Mouse (Mus musculus) brain, embryonic 18.5 days (tissue): ENCODE results near the gene Lfng.

ENCODE experiments used
- DNase-seq: peaks from one replicate; pipeline ENCODE4 v3.0.0-alpha.2; 2012; ENCODE audit warnings: low read depth, low spot score

Gene Lfng

GRCm38 (mm10) chr5:140615321-140616109 is 8.4 kb downstream of the Lfng start:
- DNase-seq = no peak

GRCm38 (mm10) chr5:140616110-140616503 is 9.0 kb downstream of the Lfng start:
- no peak for DNase-seq

DNA sequence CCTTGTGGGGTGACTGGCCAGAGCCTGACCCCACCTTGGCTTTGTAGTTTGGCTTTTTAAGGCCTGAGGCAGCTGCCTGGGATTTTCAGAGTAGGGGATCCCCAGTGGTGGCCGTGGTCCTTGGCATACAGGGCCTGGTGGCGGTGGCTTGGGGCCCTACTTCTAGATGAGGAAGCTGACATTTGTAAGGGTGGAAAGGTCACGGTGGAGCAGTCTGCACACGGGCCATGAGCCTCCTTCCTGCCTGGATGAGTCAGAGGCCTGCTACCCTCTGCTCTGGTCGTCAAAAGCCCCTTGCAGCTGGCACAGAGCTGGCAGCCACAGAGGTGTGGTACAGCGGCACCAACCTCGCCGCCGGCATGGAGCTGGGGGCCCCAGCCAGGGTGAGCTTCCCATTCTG is 9.6 kb downstream of the Lfng start:
- no peak for DNase-seq

- no peak for DNase-seq
Measured at GRCm38 (mm10) chr5:140617714-140618113, 10.6 kb downstream of the Lfng start.

GRCm38 (mm10) chr5:140619151-140619771 is 12.1 kb downstream of the Lfng start:
- DNase-seq = no peak

DNA sequence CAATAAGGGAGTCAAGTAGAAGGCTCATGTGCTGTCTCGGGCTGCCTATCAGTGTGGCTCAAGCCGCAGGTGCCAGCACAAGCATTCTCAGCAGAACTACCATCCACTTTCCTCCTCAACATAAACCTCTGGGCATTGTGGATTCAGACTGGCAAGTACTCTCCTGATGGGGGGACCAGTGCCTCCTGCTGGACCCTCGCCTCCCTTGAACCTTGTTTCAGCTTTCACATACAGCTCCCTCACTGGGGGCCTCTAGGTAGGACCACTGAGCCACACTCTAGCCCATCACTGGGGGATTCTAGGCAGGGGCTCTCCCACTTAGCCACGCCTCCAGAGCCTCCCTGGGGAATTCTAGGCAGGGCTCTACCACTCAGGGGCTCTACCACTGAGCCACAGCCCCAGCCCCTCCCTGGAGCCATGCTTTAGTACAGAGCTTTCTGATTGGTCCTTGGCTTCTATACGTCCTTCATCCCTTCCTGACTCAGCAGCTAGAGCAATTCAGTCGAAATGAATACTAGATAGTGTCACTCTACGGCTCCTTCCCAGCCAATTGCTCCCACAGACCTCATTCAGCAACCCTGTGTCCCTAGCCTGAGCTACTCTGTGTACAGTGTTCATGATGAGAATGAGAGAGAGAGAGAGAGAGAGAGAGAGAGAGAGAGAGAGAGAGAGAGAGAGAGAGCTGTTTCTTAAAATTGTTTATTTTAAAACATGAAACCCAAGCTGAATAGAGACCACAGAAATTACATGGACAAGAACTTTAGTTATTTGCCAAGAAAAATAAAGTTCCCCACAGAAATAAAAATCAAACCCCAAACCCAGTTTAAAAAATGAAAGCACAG is 13.0 kb downstream of the Lfng start:
- DNase-seq = no peak

DNA sequence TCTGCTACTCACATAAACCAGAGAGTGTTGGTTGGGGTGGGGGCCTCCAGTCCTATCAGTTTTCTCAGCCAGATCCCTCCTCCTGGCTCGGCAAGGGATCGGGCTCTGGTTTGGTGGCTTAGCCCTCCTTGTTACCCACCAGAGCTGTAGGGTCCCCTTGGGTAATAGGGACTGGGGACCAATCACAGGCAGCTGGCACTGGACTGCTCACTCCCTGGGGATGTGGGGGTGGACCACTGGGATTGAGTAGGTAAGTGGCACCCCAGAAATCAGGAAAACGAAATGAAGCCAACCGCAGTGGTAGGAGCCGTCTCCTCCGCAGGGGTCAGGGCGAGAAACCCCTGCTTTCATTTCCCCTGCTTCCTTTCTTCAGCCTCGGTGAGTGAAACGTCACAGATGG is 14.0 kb downstream of the Lfng start:
- DNase-seq = no peak

DNA sequence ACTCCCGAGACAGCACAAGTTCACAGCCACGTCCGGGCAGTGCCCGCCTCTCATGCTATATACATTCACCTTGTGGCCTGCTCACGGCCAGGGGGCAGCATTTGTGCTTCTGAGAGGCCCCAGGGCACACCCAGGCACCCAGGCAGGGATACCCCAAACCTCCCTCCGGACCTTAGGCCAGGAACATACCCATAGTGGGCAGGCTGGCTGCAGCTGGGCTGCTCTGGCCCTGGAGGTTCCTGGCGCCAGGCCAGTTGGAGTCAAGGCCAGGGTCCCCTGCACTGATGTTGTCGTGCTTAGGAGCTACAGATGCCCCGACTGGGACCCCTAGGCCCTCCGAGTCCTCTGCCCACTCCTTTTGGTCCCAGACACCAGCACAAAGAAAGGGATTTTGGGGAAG is 14.4 kb downstream of the Lfng start:
- no peak for DNase-seq

DNA sequence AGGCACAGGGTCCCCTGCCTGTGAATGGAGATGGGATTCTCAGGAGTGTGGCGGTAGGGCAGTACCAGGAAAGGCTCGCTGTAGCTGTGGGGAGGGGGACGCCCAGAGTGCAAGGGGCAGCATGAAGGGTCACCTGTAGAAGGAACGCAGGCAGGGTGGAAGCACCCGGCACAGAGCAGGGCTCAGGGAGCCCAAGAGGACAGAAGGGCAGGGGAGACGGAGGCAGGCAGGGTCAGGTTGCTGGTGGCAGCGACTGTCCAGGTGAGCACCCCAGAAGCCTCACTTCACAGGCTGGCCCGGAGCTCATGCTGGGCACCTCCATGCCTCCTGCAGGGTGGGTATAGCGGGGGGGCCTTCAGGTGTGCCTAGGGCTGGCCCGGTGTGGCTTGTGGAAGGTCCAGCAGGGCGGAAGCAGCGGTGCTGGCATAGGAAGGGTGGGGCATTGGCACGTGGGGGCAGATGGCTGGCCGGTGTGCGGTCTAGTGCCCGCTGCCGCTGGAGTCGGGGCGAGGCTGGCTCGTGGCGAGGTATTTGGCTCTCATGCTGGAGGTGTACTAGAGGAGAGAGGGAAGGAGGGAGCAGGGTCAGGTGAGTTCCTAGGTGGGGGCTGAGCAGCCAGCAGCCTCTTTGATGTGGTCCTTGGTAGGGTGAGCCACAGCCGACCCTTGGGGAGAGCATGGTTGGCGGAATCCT is 16.0 kb downstream of the Lfng start:
- no peak for DNase-seq

DNA sequence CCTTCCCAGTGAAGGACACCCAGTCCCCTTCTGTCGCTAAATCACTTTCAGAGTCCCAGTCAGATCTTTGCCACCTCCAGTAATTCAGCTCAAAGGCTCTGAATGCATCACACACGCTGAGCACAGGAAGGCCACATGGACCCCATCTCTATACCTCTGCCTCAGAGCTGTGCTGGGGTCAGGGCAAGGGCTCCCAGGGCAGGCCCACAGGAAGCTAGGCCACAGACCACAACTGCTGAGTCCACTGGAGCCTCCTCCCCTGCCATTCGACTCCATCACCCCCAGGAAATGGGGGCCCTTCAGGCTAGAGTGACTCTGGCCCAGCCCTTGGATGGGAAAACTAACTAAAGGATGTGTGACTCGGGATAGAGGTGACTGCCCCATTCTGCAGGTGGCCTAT is 16.7 kb downstream of the Lfng start:
- DNase-seq = no peak

- DNase-seq = no peak
Measured at GRCm38 (mm10) chr5:140624238-140624637, 17.1 kb downstream of the Lfng start.

- DNase-seq = no peak
Measured at GRCm38 (mm10) chr5:140624961-140625360, 17.8 kb downstream of the Lfng start.

GRCm38 (mm10) chr5:140627580-140627979 is 20.5 kb downstream of the Lfng start:
- no peak for DNase-seq

GRCm38 (mm10) chr5:140628995-140629394 is 21.9 kb downstream of the Lfng start:
- DNase-seq = no peak

DNA sequence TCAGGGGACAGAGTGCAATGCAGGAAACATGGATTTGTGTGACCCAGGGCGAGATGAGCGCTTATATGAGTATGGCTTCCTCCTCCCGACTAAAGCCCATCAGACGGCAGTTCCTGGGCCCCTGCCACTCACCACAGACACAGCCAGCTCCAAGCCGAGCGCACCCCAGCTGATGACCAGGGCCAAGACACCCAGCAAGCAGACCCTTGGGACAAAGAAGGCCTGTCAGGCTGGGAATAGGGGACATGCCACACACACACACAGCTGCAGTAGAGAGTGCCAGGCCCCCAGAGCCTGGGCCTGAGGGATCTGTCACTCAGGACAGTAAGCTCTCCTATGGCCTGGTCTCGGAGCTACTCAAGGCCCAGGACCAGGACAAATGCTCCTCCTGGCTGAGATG is 26.3 kb downstream of the Lfng start:
- DNase-seq = no peak

- no peak for DNase-seq
Measured at GRCm38 (mm10) chr5:140634798-140635722, 27.9 kb downstream of the Lfng start.

GRCm38 (mm10) chr5:140636316-140637057 is 29.4 kb downstream of the Lfng start:
- no peak for DNase-seq

GRCm38 (mm10) chr5:140637058-140637410 is 29.9 kb downstream of the Lfng start:
- no peak for DNase-seq

- DNase-seq = no peak
Measured at GRCm38 (mm10) chr5:140637989-140638388, 30.9 kb downstream of the Lfng start.

DNA sequence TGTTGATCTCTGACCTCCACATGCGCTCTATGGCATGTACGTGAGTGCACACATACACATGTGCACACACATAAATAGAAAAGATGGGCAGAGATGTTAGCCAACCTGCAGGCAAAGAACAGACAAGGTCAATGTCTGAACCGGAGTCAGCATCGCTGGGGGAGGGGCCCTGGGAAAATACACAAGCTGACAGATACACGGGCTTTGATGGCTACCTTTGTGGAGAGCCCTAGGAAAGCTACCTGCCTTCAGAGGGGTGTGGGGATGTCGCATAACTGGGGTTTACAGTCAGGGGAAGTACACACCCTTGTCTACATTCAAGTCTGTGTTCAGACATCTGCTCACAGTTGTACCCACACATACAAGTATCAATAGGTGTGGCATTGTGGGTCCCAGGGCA is 31.4 kb downstream of the Lfng start:
- DNase-seq = no peak
